Mouse (Mus musculus): ENCODE measurements around the gene Ssh2. TPM values are rescaled to one million over a fixed set of nuclear protein-coding genes. Genes with fewer than 3 reads are reported as not detected.
"Not testable (repeated sequence)": the region's sequence is repeated elsewhere in the genome, so short reads cannot be mapped to it uniquely, and the experiment has no call there.

Ssh2 gene
- polyA plus RNA-seq, 1 experiment from 2014 or later: 7.7 TPM

GRCm38 (mm10) chr11:77365706-77366386, 149.8 kb downstream of the Ssh2 start:
- 91% methylated on average over 6 of the region's 6 CpGs for WGBS
- no peaks in the 10 kb centered on the region for H3K36me3 ChIP-seq
- H3K27ac ChIP-seq (replicated peaks): no peak overlapping the region
- no peaks in the 10 kb centered on the region for H3K27me3 ChIP-seq (ENCODE audit: low read depth, poor library complexity, severe bottlenecking)
- H3K4me3 ChIP-seq: no peak overlapping the region
- H3K4me1 ChIP-seq: no peaks in the 10 kb centered on the region
- no peaks in the 10 kb centered on the region for H3K9me3 ChIP-seq (replicated peaks)
- no peak for DNase-seq (ENCODE audit: low spot score)

- no peak overlapping the region for H3K27ac ChIP-seq (replicated peaks)
- no peaks in the 10 kb centered on the region for H3K4me1 ChIP-seq
- no peak for DNase-seq (ENCODE audit: low spot score)
- 96% methylated on average over 9 of the region's 9 CpGs for WGBS
- no peaks in the 10 kb centered on the region for H3K36me3 ChIP-seq
- H3K4me3 ChIP-seq: no peak overlapping the region
- H3K9me3 ChIP-seq (replicated peaks): no peaks in the 10 kb centered on the region
- H3K27me3 ChIP-seq (ENCODE audit: low read depth, poor library complexity, severe bottlenecking): no peaks in the 10 kb centered on the region
These were observed 151.6 kb downstream of the Ssh2 start for GRCm38 (mm10) chr11:77367541-77368270.

- Histone ChIP-seq H3K27me3 (ENCODE audit: low read depth, poor library complexity, severe bottlenecking) (no peaks in the 10 kb centered on the region), H3K4me3 (no peak overlapping the region), H3K4me1 (no peaks in the 10 kb centered on the region), H3K9me3 (replicated peaks) (no peaks in the 10 kb centered on the region), H3K36me3 (no peaks in the 10 kb centered on the region), H3K27ac (replicated peaks) (no peak overlapping the region)
- no peak for DNase-seq (ENCODE audit: low spot score)
- WGBS: 85% methylated on average over 2 of the region's 2 CpGs
These were observed 153.2 kb downstream of the Ssh2 start for GRCm38 (mm10) chr11:77369188-77369840.

GRCm38 (mm10) chr11:77369841-77370191, 153.7 kb downstream of the Ssh2 start:
- H3K36me3 ChIP-seq: no peaks in the 10 kb centered on the region
- H3K4me1 ChIP-seq: no peaks in the 10 kb centered on the region
- no peak overlapping the region for H3K27ac ChIP-seq (replicated peaks)
- H3K27me3 ChIP-seq (ENCODE audit: low read depth, poor library complexity, severe bottlenecking): no peaks in the 10 kb centered on the region
- DNase-seq (ENCODE audit: low spot score): no peak
- no peak overlapping the region for H3K4me3 ChIP-seq
- H3K9me3 ChIP-seq (replicated peaks): no peaks in the 10 kb centered on the region
- WGBS: 85% methylated on average over 2 of the region's 2 CpGs

- DNase-seq (ENCODE audit: low spot score): no peak
- 89% methylated on average over 3 of the region's 3 CpGs for WGBS
- Histone ChIP-seq H3K9me3 (replicated peaks) (no peaks in the 10 kb centered on the region), H3K4me1 (no peaks in the 10 kb centered on the region), H3K4me3 (no peak overlapping the region), H3K27ac (replicated peaks) (no peak overlapping the region), H3K36me3 (no peaks in the 10 kb centered on the region), H3K27me3 (ENCODE audit: low read depth, poor library complexity, severe bottlenecking) (no peaks in the 10 kb centered on the region)
These were observed 155.0 kb downstream of the Ssh2 start for GRCm38 (mm10) chr11:77371088-77371487.

- Histone ChIP-seq H3K27ac (replicated peaks) (no peak overlapping the region), H3K27me3 (ENCODE audit: low read depth, poor library complexity, severe bottlenecking) (no peaks in the 10 kb centered on the region), H3K9me3 (replicated peaks) (no peaks in the 10 kb centered on the region), H3K4me3 (no peak overlapping the region), H3K4me1 (no peaks in the 10 kb centered on the region), H3K36me3 (no peaks in the 10 kb centered on the region)
- no peak for DNase-seq (ENCODE audit: low spot score)
These were observed 155.6 kb downstream of the Ssh2 start for GRCm38 (mm10) chr11:77371696-77372095.

- WGBS: 69% methylated on average over 8 of the region's 8 CpGs
- no peaks in the 10 kb centered on the region for H3K9me3 ChIP-seq (replicated peaks)
- no peaks in the 10 kb centered on the region for H3K4me1 ChIP-seq
- H3K36me3 ChIP-seq: no peaks in the 10 kb centered on the region
- no peak for DNase-seq (ENCODE audit: low spot score)
- no peak overlapping the region for H3K4me3 ChIP-seq
- H3K27ac ChIP-seq (replicated peaks): no peak overlapping the region
- H3K27me3 ChIP-seq (ENCODE audit: low read depth, poor library complexity, severe bottlenecking): no peaks in the 10 kb centered on the region
These were observed 156.3 kb downstream of the Ssh2 start for GRCm38 (mm10) chr11:77372196-77372904.

- no peaks in the 10 kb centered on the region for H3K4me1 ChIP-seq
- DNase-seq (ENCODE audit: low spot score): no peak
- WGBS: 95% methylated on average over 2 of the region's 2 CpGs
- no peaks in the 10 kb centered on the region for H3K36me3 ChIP-seq
- H3K4me3 ChIP-seq: no peak overlapping the region
- H3K9me3 ChIP-seq (replicated peaks): no peaks in the 10 kb centered on the region
- H3K27ac ChIP-seq (replicated peaks): no peak overlapping the region
- no peaks in the 10 kb centered on the region for H3K27me3 ChIP-seq (ENCODE audit: low read depth, poor library complexity, severe bottlenecking)
These were observed 162.5 kb downstream of the Ssh2 start for GRCm38 (mm10) chr11:77378622-77379021.

- WGBS: 92% methylated on average over 3 of the region's 3 CpGs
- no peaks in the 10 kb centered on the region for H3K9me3 ChIP-seq (replicated peaks)
- H3K27ac ChIP-seq (replicated peaks): no peak overlapping the region
- DNase-seq (ENCODE audit: low spot score): no peak
- no peaks in the 10 kb centered on the region for H3K4me1 ChIP-seq
- H3K36me3 ChIP-seq: no peaks in the 10 kb centered on the region
- H3K27me3 ChIP-seq (ENCODE audit: low read depth, poor library complexity, severe bottlenecking): no peaks in the 10 kb centered on the region
- no peak overlapping the region for H3K4me3 ChIP-seq
These were observed 165.1 kb downstream of the Ssh2 start for GRCm38 (mm10) chr11:77381174-77381573.

- Histone ChIP-seq H3K4me3 (no peak overlapping the region), H3K27ac (replicated peaks) (no peak overlapping the region), H3K9me3 (replicated peaks) (0 out of 2 replicates have a peak, but pooled peaks cover 4% of the 10 kb centered on the region), H3K27me3 (ENCODE audit: low read depth, poor library complexity, severe bottlenecking) (no peaks in the 10 kb centered on the region), H3K4me1 (no peaks in the 10 kb centered on the region), H3K36me3 (peaks cover 9% of the 10 kb centered on the region)
- no peak for DNase-seq (ENCODE audit: low spot score)
- 86% methylated on average over 3 of the region's 3 CpGs for WGBS
These were observed 168.1 kb downstream of the Ssh2 start for GRCm38 (mm10) chr11:77384151-77384550.

- Histone ChIP-seq H3K4me3 (no peak overlapping the region), H3K36me3 (peaks cover 9% of the 10 kb centered on the region), H3K27ac (replicated peaks) (no peak overlapping the region), H3K9me3 (replicated peaks) (0 out of 2 replicates have a peak, but pooled peaks cover 4% of the 10 kb centered on the region), H3K27me3 (ENCODE audit: low read depth, poor library complexity, severe bottlenecking) (no peaks in the 10 kb centered on the region), H3K4me1 (no peaks in the 10 kb centered on the region)
- DNase-seq (ENCODE audit: low spot score): no peak
- WGBS: 76% methylated on average over 3 of the region's 3 CpGs
These were observed 169.9 kb downstream of the Ssh2 start for GRCm38 (mm10) chr11:77385706-77386690.

- H3K4me3 ChIP-seq; H3K4me1 ChIP-seq; H3K27ac ChIP-seq (replicated peaks); H3K9me3 ChIP-seq (replicated peaks); H3K27me3 ChIP-seq (ENCODE audit: low read depth, poor library complexity, severe bottlenecking); DNase-seq (ENCODE audit: low spot score): not testable (repeated sequence)
- 78% methylated on average over 3 of the region's 3 CpGs for WGBS
- peaks cover 12% of the 10 kb centered on the region for H3K36me3 ChIP-seq
These were observed 172.1 kb downstream of the Ssh2 start for GRCm38 (mm10) chr11:77388197-77388596.

Data from midbrain, embryonic 10.5 days (tissue).